Mouse (Mus musculus): ENCODE measurements around the gene Unc119b.

DNA sequence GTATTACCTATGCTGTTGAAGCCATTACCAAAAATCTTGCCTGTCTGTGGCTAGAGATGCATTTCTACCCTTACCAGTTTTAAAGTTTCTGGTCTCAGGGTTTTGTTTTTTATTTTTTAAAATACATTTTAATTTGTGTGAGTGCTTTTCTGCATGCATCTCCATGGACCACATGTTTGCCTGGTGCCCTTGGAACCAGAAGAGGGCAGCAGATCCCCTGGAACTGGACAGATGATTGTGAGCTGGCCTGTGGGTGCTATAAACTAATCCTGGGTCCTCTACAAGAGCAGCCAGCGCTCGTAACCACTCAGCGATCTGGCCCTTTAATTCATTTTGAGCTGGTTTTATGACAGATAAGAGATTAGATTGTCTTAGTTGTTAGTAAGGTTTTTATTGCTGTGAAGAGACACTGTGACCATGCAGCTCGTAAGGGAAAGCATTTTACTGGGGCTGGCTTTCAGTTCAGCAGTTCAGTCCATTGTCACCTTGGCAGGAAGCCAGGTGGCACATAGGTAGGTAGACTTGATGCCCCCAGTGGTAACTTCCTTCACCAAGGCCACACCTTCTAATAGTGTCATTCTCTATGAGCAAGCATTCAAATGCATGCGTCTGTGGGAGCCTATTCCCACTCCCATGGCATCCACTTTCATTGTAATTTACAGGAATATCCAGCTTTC, 45.0 kb downstream of the Unc119b start:
- TF ChIP-seq ZC3H11A (IDR thresholded peaks at IDR 0.05; ENCODE audit: borderline replicate concordance, low read depth, low read length) (no peak), HCFC1 (IDR thresholded peaks at IDR 0.05; ENCODE audit: borderline replicate concordance, insufficient read depth, low read length) (no peak), ZNF384 (IDR thresholded peaks at IDR 0.05; ENCODE audit: low read depth, low read length) (no peak), CHD2 (IDR thresholded peaks at IDR 0.05; ENCODE audit: low read depth, low read length) (no peak), MAFK (IDR thresholded peaks at IDR 0.05; ENCODE audit: insufficient read depth, low read depth, low read length) (no peak)
